Mouse (Mus musculus): ENCODE measurements around the gene Gm21773. TPM values are rescaled to one million over a fixed set of nuclear protein-coding genes. Genes with fewer than 3 reads are reported as not detected.
"Not testable (repeated sequence)": the region's sequence is repeated elsewhere in the genome, so short reads cannot be mapped to it uniquely, and the experiment has no call there.

Gm21773 gene
- not detected in 2 replicates for polyA plus RNA-seq (2015; fragmentation: Nextera tagmentation; extraction: Ambion mirVana)

- no CpG with 5 or more reads among the region's 2 CpGs for whole genome bisulfite sequencing (ENCODE audit: insufficient replicate concordance)
- DNase-seq, result not testable (repeated sequence)
These were observed at the start of gene Gm21773 for GRCm38 (mm10) chrY:25309260-25309659. Gene Gm21773, minus strand, starts transcription at chrY:25309360.

More at GRCm38 (mm10) chrY:25309260-25309659, at the start of gene Gm21773:
- not testable (repeated sequence) for H3K27me3 ChIP-seq; H3K4me1 ChIP-seq (replicated peaks); H3K27ac ChIP-seq; H3K4me2 ChIP-seq; H3K36me3 ChIP-seq; ATAC-seq (ENCODE audit: low read depth); H3K9me3 ChIP-seq (replicated peaks); H3K4me3 ChIP-seq (replicated peaks); H3K9ac ChIP-seq
